Mouse (Mus musculus) layer of hippocampus, adult 18-20 months (tissue): ENCODE results near the gene Greb1. TPM values are rescaled to one million over a fixed set of nuclear protein-coding genes. Genes with fewer than 3 reads are reported as not detected.

Experiments used
- DNase-seq, 2 experiments: peaks; one replicate each; pipeline ENCODE4 v3.0.0; 2022; ENCODE audit warnings: low spot score in 2 of 2
- total RNA-seq, 2 experiments: library from RNA; stranded (reverse); gene quantifications; 2 replicates each; pipeline ENCODE4 v1.2.3; 2021

The Greb1 gene
- total RNA-seq, 2 experiments from 2014 or later, result 0.28 to 0.72 TPM

DNA sequence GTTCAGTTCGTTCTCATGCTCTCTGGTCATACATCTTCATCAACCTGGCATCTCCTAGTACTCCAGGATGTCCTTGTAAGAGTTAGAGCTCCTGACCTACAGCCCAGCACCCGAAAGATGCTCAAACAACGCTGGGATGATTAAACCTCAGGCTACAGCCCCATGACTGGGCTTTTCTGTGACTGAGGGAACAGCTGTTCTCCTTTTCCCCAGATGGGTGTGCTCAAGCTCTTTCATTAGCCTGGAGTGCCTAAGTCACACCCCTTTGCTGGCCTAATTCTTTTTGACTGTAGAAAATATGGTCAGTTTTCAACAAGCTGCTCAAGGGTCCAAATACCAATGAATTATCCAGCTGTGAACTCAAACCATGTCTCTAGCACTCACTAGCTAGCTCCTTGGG, 7.4 kb upstream of the Greb1 start:
- peak in 1 of 2 experiments; percentile 51 for DNase-seq

DNA sequence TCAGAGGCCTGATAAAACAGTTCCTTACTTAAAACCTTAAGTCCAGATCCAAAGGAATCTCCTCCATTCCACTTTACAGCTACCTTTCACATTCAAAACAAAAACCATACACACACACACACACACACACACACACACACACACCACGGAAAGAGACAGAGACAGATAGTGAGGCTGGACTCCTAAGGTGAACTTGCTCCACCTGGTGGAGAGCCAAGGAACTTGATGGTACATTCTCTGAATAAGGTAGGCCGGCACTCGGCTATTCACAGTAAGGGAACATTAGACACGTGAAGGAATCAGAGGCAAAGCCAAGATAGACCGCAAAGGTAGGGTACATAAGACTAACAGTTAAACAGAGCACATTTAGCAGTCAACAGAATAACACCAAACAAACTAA, 4.8 kb upstream of the Greb1 start:
- DNase-seq, result peak; percentile 65 to 92

DNA sequence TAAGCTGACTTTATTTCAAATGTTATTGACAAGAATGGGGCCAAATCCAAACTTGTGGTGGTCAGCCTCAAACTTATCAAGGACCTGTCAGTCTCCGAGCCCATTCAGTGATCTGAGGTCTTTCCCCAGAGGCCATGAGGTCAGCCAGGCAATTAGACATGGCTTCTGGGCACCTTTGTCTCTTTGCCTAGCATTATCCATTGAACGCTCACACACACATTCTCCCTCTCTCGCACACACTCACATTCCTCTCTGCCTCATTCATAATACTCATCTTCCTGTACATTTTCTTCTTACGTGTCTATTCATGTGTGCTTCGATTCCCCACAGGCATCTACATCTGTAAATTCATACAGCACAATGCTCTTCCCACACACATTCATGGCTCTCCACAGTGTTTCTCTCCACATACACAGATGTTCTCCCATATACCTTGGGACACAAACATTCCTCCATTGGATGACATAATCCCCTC, 3.3 kb upstream of the Greb1 start:
- no peak for DNase-seq

DNA sequence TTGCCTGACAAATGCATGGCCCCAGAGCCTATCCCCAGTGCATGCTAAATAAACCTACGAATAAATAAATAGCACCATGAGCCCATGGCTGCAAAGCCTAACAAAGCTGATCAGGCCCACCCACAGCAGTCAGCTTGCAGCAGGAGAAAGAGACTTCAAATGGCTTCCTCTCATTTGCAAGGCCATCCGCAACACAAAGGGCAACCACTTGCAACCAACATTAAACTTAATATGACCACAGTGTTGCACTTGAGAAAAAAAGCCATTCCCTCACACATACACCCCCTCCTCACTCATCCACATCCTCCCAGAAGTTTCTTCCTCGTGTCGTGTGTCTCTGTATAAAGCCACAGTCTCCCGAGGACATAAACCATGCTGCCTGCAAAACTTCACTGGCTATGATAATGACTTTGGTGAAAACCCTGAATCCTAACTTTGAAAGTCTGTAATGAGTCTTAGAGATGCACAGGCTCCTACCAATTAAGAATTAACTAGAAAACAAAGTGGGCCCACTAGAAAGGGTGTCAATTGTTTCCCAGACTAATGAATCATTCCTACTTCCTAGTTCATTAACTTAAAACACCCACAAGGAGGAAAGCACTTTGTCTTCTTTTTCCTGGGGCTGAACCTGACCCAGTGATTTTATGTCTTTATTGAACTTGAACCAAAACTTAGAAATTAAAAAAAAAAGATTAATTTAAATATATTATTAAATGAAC, 2.7 kb upstream of the Greb1 start:
- DNase-seq, result no peak

DNA sequence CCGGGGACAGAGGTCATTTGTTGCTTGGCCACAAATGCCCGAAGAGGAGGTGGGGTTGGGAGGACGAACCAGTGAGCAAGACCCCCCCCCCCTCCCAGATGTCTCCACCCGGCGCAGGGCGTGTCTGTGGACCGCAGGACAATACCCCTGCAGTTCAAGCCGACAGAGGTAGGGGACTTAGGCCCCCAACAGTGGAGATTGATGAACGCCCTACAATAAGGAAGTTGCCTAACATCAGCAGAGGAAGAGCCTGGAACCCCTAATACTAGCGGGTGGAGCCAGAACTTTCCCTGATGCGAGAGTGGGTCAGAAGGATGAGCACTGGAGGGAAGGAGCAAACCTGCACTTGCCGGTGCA, 251 bp upstream of the Greb1 start:
- no peak for DNase-seq

DNA sequence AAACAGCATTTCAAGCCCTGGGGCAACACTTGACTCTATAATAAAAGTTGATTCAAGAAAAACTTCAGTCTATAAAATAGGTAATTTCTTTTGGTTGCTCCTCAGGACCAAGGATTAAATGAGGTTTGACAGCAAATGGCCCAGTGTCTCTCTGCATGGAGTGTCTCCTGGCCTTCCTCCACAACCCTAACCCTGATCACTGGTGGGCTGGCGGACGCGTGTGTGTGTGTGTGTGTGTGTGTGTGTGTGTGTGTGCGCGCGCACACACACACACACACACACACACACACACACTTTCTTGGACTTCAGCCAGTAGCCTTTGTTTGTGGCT, 793 bp downstream of the Greb1 start:
- no peak for DNase-seq

DNA sequence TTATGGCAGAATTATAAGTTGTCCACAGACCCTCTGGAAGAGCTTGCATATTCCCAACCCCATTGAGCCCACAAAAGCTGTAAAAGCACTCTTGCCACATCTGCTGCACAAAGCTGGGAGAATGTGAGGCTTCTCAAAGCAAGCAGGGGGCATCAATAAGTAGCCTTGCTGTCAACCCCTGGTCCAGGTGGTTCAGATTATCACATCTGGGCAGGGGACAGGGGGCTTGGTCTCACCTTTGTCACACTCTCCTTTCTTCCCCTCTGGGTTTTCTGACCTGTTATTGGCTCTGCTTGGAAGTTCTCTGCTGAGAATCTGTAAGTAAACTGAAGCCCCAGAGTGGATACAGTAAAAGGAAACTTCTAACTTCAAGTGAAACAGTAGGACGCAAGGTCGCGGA, 1.8 kb downstream of the Greb1 start:
- no peak for DNase-seq

DNA sequence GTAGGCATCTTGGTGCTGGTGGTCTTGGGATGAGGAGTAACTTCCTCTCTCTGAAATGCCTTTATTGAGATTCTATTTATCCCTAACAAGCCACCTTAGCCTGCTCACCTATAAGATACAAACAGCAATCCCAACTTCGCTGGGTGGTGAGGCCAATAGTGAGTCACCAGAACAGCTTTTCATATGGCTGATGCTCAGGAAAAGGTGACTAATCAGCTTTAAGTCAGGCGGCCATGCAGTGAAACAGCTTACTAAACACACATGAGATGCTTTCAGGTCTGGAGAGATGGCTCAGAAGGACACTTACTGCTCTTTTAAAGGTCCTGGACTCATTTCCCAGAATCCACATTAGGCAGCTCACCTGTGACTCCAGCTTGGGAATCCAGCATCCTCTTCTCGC, 4.9 kb downstream of the Greb1 start:
- no peak for DNase-seq

DNA sequence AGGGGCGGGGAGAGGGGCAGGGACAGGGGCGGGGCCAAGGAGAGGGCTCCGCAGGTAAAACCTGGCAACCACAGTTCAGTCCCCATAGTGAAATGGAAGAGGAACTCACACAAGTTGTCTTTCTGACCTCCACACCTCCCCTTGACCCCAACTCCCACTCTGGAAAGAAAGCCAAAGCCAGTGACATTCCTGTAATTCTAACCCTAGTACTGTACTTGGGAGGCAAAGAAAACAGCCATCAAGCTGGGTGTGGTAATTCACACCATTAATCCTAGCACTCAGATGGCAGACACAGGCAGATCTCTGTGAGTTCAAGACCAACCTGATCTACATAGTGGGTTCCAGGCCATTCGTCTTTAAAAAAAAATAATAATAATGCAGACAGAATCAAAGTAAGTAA, 7.3 kb downstream of the Greb1 start:
- no peak for DNase-seq

DNA sequence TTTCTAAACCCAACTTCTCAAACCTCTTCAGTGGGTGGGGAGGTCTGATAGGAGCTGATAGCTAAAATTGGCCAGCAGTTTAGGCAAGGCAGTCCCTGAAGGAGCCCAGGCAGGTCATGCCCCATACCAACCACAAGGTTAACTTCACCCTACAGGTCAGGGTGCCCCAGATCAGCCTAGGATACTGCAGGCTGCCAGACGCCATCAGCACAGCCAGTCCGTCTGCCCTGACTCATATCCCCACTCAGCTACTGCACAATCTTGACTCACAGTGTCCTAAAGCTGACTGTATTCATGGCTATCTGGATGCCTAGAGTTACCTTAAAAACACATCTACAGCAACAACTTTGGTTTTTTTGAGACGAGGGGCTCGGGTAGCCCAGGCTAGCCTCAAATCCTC, 10.2 kb downstream of the Greb1 start:
- no peak for DNase-seq

DNA sequence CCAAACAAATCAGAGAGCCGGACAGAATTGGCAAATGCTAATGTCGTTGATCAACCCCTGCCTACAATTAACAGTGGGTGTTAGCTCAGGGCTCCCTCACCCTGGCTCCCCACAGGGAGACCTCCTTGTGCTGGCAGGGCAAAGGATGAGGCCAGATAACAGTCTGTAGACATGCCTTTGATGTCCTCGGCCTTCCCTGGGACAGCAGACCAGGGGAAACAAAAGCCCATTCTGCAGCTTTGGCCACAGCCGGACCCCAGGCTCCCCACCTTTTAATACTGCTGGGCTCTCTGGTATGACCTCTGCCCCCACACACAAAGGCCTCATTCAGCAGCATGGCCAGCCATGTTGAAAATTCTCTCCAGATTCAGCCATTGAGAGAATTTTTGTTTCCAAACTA, 10.9 kb downstream of the Greb1 start:
- DNase-seq, result no peak

DNA sequence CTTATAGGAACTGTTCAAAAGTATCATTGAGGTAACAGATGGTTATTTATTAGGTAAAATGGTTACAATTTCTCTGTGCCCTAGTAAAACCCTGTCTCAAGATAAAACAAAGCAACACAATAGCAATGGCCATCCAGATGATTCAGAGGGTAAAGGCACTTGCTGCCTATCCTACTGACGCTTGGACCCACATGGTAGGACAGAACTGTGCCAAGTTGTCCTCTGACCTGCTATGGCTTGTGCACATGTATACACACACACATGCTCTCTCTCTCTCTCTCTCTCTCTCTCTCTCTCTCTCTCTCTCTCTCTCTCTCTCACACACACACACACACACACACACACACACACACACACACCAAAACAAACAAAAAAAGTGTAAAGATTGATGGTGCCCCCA, 11.5 kb downstream of the Greb1 start:
- DNase-seq, result no peak

DNA sequence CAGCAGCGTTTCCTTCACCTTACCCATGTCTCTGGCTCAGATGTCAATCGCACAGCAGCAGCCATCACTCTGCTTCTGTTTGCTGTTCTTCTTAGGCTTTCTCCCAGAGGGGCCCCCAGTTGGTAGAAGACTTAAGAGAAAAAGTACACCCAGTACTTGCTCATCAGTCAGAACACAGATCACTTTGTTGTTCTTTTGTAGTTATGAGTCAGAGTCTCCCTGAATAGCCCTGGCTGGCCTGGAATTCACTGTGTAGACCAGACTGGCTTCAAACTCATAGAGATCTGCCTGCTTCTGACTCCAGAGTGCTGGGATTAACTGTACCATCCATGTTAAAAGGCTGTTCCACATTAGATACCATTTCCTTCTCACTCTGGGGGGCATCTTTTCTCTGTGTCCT, 12.1 kb downstream of the Greb1 start:
- no peak for DNase-seq

DNA sequence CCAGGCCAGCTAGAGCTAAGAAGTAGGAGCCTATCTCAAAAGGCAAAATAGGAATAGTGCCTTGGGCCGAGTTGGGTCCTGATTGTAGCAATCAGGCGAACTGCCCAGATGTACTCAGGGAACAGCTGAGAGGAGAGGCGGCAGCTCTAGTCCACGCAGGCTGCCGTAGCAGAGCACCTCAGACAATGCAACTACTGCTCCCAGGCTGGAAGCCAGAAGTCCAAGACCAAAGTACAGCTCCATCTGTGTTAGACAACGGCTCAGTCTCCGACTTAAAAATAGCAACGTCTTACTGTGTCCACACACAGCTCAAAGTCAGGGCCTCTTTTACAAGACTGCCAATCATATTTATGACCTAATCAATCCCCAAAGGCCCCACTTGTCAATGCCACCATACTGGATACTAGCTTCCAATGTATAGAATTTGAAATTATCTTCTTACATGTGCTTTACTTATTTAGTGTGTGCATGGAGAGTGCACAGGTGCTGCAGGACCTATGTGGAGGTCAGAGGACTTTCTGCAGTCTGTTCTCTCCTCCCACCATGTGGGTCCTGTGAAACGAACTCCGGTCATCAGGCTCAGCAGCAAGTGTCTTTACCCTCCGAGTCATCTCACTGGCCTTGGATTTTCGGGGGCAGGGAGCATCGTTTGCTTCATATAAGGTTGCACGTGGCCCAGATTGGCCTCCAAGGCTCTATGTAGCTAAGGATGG, 19.5 kb downstream of the Greb1 start:
- DNase-seq, result no peak

DNA sequence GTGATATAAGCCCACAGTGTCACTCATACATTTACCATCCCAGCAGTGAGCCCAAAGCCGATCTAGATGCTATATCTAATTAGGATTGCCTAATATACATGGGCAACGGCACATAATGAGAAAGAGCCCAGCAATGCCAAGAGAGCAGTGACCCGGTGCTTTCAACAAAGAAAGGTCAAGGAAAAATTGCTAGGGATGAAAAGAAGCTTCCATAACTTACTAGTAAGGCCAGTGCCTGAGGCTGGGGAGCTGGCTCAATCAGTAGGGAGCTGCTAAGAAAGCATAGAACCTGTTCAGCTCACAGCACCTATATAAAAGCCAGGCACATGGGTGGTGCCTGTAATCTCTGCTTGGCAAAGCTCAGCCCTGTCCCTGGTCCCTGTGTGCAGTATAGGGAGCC, 20.4 kb downstream of the Greb1 start:
- DNase-seq, result no peak

DNA sequence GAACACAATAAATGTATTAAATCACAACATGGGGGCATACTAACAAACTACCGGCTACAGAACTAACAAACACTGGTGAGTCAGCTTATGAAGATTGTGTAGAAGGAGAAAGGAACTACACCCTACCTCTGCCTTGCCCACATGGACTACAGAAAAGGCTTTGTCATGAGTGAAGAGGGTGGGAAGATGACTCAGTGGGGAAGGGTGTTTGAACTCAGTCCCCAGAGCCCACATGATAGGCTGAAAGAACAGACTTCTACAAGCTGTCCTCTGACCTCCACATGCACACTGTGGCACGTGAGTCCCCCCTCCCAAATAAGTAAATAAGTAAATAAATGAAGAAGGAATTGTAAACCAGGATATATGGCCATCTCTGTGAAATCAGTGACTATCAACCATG, 21.5 kb downstream of the Greb1 start:
- DNase-seq, result no peak

DNA sequence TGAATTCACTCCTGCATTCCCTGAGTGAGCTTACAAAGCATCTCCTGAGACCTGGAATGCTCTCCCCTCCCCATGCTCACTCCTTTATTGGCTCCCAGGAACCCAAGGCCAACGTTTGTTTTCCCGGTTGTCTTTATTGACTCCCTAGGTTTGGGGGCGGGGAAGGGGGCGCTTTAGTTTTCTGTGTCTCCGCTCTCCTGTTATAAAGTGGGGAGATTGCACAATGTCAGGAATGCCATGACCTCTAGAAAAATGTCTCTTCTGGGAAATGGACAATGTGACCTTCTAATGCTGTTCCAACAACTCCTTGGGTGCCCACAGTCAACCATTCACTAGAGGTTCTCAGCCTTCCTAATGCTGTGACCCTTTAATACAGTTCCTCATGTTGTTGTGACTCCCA, 22.2 kb downstream of the Greb1 start:
- no peak for DNase-seq

DNA sequence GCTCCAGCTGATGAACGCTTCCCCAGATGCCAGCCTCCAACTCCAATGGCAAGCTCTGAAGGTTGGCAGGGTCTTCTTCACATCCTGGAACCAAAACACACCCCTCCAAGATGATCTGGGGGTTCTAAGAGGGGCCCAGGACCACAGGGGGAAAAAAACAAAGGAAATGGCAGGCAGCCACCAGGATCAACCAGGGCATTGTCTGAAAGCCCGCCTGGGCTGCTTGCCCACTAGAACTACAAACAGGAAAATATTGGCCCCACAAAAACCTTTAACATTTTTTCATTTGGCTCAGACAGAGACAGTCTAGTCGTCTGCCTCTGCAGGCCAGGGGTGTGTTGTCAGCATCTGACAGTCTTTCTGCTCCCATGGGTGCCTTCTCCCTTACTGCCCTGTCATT, 25.3 kb downstream of the Greb1 start:
- DNase-seq, result no peak

DNA sequence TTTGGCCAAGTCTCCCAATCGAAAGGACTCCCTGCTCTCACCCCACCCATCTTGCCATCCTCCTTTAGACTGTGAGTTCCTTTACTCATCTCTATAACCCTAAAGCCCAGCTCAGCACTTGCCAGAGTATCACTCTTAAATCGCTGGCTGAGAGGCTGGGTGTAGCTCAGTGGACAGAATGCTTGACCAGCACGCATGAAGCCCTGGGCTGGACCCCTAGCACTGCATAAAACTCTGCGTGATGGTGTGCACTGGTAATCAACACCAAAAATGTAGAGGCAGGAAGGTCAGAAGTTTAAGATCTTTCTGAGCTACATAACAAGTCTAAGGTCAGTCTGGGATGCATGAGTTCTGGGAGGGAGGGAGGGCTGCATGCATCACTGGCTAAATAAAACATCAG, 26.1 kb downstream of the Greb1 start:
- no peak for DNase-seq

DNA sequence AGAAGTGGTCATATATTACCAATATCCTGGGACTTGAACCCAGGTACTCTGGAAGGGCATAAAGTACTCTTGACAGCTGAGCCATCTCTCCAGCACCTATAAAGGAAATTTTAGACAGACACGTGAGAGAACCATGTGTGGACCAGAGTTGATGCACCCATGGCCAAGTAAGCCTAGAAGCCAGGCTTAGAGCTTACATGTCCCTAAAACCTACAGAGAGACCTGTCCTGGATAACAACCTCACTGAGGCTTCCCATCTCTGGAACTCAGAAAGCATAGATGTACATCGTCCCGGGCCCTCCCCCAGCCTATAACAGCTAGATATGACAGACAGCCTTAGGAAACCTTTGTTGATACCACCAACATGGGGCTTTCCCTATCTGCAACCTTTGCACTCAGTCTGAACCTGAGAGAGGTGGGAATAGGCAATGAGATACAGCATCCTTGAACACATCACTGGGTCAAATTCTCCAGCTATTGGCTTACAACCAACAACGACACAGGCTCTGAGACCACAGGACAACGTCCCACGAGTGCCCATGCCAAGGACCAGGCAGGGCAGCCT, 31.0 kb downstream of the Greb1 start:
- no peak for DNase-seq

DNA sequence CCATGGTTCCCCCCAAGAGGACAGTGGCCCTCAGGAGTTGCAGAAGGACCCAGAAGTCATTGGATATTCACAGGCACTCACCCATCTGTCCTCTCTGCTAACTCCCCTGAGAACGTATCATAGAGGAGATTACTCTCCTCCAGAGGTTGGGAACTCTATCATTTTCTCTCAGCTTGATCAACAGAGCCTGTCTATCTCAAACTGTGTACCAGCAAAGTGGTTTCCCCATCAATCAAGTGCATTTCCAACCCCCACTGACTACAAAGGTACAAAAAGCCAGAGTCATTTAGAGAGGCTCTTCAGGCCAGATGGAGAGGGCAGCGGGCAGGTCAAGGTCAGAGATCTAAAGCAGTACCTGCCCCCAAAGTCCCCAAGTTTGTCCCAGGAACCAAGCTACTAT, 32.0 kb downstream of the Greb1 start:
- DNase-seq, result no peak

DNA sequence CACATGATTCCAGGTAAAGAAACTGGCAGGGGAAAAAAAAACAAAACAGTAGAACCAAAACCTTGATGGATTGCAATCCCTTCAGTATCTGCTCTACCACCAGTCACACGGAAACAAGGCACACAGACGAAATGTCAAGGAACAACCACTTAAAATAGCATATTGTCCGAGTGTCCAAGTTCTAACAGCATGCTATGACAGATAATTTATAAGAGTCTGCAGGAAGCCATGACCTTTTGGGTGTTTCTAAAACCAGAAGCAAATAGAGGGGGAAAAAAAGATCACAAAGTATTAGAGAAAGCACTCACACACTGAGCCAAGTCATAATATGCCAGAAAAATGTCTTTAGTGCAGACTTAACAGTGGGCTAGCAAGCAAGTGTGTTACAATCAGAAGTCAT, 32.4 kb downstream of the Greb1 start:
- no peak for DNase-seq
